Mouse (Mus musculus): ENCODE measurements around the gene Rex1bd. TPM values are rescaled to one million over a fixed set of nuclear protein-coding genes. Genes with fewer than 3 reads are reported as not detected.
A peak's percentile ranks its signal among the peaks of the same experiment; 100 is the strongest.
"Not testable (repeated sequence)": the region's sequence is repeated elsewhere in the genome, so short reads cannot be mapped to it uniquely, and the experiment has no call there.

Gene Rex1bd
- total RNA-seq, 2 experiments from 2014 or later, result 108 to 110 TPM

DNA sequence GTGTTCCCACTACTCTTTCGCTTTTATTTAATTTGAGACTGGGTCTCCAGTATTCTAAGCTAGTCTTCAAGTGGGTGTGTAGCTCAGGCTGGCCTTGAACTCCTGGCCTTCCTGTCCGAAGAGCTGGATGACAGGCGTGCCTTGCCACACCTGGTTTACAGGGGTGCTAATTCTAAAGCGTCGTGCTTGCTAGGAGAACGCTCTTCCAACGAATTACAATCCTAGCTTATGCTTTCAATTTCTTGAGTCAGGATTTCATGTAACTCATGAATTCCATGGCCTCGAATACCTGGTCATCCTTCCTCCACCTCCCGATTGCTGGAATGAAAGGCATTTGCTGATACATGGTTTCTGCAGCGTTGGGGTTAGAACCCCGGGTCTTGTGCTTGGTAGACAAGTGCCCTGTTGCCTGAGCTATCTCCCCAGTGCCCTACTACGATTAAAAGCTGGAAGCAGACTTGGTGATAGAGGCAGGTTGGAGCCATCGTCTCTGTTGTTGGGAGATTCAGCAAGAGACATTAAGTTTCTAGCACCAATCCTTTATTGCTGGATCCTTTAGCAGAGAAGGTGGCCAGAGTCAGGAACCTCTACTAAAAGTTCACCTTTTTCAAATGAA, 21.7 kb upstream of the Rex1bd start:
- H3K4me3 ChIP-seq, result peak overlapping the region; percentile 95
- TF ChIP-seq CTCF (IDR thresholded peaks at IDR 0.05), result no peak
- no peak for DNase-seq (ENCODE audit: extremely low spot score in 1 of 2, low spot score in 2 of 2)
- H3K27ac ChIP-seq, result peak overlapping the region; percentile 96
- intact Hi-C loops (cut with DNase I), result no loop called here

DNA sequence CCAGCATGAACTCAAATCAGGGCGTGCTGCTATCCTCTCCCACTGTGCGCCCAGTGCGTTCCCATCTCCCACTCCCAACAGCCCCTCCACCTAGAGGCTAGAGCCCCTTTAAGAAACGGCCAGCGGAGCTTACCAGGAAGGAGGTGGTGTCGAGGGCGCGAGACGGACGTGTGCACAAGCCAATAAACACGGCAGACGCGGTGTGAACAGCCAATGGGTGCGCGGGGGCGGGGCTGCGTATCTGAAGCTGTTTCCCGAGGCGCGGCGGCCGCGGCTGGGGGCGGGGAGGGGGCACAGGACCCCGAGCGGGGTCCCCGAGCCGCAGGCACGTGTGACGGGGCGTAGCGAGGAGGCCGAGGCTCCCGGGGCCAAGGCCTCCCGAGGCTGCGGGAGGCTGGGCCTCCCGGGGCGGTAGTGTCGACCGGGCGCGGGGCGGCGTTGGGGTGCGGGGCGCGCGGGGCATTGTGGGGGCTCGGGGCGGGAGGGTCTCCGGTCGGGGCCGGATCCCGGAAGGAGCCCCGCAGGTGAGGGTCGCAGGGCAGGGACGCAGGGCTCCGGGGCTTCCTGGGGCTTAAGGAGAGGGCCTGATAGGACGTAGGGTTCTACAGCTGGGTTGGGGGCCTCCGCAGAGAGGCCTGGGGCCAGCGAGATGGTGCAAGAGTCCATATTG, 21.1 kb upstream of the Rex1bd start, which contains the start of the genes Fkbp8 and Kxd1:
Gene Fkbp8, plus strand, starts transcription at position 213 of the 670 bp plus-strand sequence.
Gene Kxd1, minus strand, starts transcription at position 445 of the 670 bp plus-strand sequence.
- no peak for TF ChIP-seq CTCF (IDR thresholded peaks at IDR 0.05)
- intact Hi-C loops (cut with DNase I), result no loop called here
- peak within 1 kb of the TSS; percentile 95 for H3K4me3 ChIP-seq

GRCm38 (mm10) chr8:70527111-70527511, 20.6 kb upstream of the Rex1bd start:
- no peak for TF ChIP-seq CTCF (IDR thresholded peaks at IDR 0.05)
- Histone ChIP-seq H3K4me3 (peak overlapping the region; percentile 95), H3K27ac (peak overlapping the region; percentile 96)
- intact Hi-C loops (cut with DNase I), result no loop called here
- DNase-seq (ENCODE audit: extremely low spot score in 1 of 2, low spot score in 2 of 2), result no peak

More for the DNA sequence above, 21.1 kb upstream of the Rex1bd start, which contains the start of the genes Fkbp8 and Kxd1:
- H3K27ac ChIP-seq, result peak within 1 kb of the TSS; percentile 96
- peak; percentile 99 for DNase-seq (ENCODE audit: extremely low spot score in 1 of 2, low spot score in 2 of 2)

DNA sequence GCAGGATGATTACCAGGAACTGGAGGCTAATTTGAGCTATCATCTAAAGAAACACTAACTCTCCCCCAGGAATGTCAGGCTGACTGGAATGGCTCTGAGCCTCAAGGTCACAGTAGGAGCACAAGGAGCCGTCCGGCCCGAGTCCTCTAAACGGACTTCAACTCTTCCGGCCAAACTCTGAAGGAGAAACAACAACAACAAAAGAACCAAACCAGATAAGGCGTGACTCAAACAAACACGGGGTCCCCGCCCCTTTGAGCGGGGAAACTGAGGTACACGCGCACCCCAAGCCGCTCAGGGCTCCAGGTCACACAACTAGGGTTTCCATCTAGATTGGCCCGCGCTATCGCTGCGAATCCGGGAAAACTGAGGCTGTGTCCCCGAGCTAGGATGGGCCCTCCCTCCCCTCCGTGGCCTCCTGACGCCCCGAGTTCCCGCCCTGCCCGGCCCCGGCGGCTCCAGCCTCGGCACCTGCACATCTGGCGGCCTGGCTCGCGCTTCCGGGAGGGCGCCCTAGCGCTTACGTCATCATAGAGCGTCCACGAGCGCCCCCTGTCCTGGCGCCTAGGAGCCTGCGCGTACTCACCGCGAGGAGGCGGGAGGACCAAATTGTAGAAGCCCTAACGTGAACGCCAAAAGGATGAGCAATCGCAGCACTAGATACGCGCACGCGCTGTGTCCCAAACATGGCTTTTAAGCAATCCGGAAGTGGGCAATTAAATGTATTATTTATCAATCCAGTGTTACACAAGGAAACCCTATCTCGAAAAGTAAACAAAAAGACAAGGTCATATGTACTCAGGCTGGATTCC, 16.2 kb upstream of the Rex1bd start:
- peak overlapping the region; percentile 85 for H3K27ac ChIP-seq
- H3K4me3 ChIP-seq, result peak overlapping the region; percentile 80
- intact Hi-C loops (cut with DNase I), result no loop called here
- peak; percentile 62 for TF ChIP-seq CTCF (IDR thresholded peaks at IDR 0.05)
- DNase-seq (ENCODE audit: extremely low spot score in 1 of 2, low spot score in 2 of 2), result peak; percentile 96 to 97

GRCm38 (mm10) chr8:70519606-70520005, 13.1 kb upstream of the Rex1bd start:
- H3K27ac ChIP-seq, result 0 out of 2 replicates have a peak overlapping the region, but pooled peaks have one; percentile 40
- no peak for DNase-seq (ENCODE audit: extremely low spot score in 1 of 2, low spot score in 2 of 2)
- no peak for TF ChIP-seq CTCF (IDR thresholded peaks at IDR 0.05)
- intact Hi-C loops (cut with DNase I), result no loop called here
- H3K4me3 ChIP-seq, result no peak overlapping the region

GRCm38 (mm10) chr8:70519043-70519442, 12.5 kb upstream of the Rex1bd start:
- Histone ChIP-seq H3K4me3 (no peak overlapping the region), H3K27ac (peak overlapping the region; percentile 19; the same call in 1 of the 2 replicates)
- TF ChIP-seq CTCF (IDR thresholded peaks at IDR 0.05), result no peak
- intact Hi-C loops (cut with DNase I), result no loop called here
- no peak for DNase-seq (ENCODE audit: extremely low spot score in 1 of 2, low spot score in 2 of 2)

GRCm38 (mm10) chr8:70517940-70518643, 11.5 kb upstream of the Rex1bd start:
- no peak for TF ChIP-seq CTCF (IDR thresholded peaks at IDR 0.05)
- H3K4me3 ChIP-seq, result no peak overlapping the region
- intact Hi-C loops (cut with DNase I), result no loop called here
- no peak overlapping the region; the same call in 1 of the 2 replicates for H3K27ac ChIP-seq
- no peak for DNase-seq (ENCODE audit: extremely low spot score in 1 of 2, low spot score in 2 of 2)

DNA sequence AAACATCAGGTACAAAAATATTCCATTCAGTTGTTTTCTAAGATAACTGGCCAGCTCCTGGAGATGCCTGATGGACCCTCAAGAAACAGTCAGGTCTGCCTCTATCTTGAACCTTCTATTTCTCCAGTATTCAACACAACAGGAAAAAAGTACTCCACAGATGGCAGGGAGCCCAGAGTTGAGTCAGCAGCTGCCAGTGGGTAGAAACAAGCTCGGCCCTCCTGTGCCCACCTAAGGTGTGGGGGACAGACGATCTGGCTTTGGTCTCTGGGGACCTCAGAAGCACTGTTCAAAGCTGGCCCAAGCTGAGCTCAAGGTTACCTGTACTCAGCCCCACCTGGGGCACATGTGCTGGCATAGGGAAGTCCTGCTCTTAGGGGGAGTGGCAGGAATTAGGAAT, 6.9 kb upstream of the Rex1bd start:
- peak in 1 of 2 experiments; percentile 77 for DNase-seq (ENCODE audit: extremely low spot score in 1 of 2, low spot score in 2 of 2)
- Histone ChIP-seq H3K4me3 (no peak overlapping the region), H3K27ac (peak overlapping the region; percentile 61)
- intact Hi-C loops (cut with DNase I), result no loop called here
- no peak for TF ChIP-seq CTCF (IDR thresholded peaks at IDR 0.05)

GRCm38 (mm10) chr8:70512253-70512903, 5.8 kb upstream of the Rex1bd start:
- H3K4me3 ChIP-seq, result no peak overlapping the region
- no peak for DNase-seq (ENCODE audit: extremely low spot score in 1 of 2, low spot score in 2 of 2)
- intact Hi-C loops (cut with DNase I), result no loop called here
- TF ChIP-seq CTCF (IDR thresholded peaks at IDR 0.05), result no peak
- no peak overlapping the region; the same call in 1 of the 2 replicates for H3K27ac ChIP-seq

DNA sequence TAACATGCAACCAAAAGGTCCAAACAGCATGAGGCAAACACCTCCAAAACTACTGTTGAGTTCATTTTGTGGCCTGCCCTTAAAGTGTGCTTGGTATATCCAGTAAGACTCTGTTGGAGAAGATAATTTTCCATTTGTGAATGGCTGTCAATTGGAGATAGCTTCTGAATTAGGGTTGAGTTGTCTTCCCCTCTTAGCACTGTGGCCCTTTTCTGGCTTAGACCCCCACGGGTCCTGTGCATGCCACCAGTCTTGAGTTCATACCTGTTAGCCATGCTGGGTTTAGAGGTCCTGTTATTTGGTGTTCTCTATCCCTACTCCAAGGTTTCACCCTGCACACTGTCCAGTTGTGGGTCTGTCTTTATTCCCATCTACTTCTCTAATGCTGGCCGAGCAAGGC, 5.2 kb upstream of the Rex1bd start:
- no peak for DNase-seq (ENCODE audit: extremely low spot score in 1 of 2, low spot score in 2 of 2)
- intact Hi-C loops (cut with DNase I), result no loop called here
- H3K27ac ChIP-seq, result no peak overlapping the region

DNA sequence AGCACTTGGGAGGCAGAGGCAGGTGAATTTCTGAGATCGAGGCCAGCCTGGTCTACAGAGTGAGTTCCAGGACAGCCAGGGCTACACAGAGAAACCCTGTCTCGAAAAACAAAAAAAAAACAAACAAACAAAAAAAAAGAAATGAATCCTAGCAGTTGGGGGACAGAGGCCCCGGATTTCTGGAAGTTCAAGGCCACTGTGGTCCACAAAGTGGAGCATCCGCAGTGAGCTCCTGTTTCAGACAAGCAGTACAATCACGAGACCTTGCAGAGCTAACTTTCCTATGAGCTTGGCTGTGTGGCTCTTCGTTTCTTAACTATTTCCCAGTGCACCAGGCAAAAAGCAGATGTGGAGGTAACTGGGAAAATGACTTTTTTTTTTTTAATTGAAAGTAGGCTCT, 4.6 kb upstream of the Rex1bd start:
- intact Hi-C loops (cut with DNase I); DNase-seq (ENCODE audit: extremely low spot score in 1 of 2, low spot score in 2 of 2): not testable (repeated sequence)
- peak overlapping the region; percentile 98 for H3K4me3 ChIP-seq
- H3K27ac ChIP-seq, result peak overlapping the region; percentile 93

More for the DNA sequence above, 5.2 kb upstream of the Rex1bd start:
- no peak overlapping the region for H3K4me3 ChIP-seq
- no peak for TF ChIP-seq CTCF (IDR thresholded peaks at IDR 0.05)

All from left cerebral cortex, adult 2 months (tissue).